Mouse (Mus musculus): ENCODE measurements around the gene Zfp963. TPM values are rescaled to one million over a fixed set of nuclear protein-coding genes. Genes with fewer than 3 reads are reported as not detected.
"Not testable (repeated sequence)": the region's sequence is repeated elsewhere in the genome, so short reads cannot be mapped to it uniquely, and the experiment has no call there.

The Zfp963 gene
- polyA plus RNA-seq, 1 experiment from 2014 or later: 2.3 TPM

DNA sequence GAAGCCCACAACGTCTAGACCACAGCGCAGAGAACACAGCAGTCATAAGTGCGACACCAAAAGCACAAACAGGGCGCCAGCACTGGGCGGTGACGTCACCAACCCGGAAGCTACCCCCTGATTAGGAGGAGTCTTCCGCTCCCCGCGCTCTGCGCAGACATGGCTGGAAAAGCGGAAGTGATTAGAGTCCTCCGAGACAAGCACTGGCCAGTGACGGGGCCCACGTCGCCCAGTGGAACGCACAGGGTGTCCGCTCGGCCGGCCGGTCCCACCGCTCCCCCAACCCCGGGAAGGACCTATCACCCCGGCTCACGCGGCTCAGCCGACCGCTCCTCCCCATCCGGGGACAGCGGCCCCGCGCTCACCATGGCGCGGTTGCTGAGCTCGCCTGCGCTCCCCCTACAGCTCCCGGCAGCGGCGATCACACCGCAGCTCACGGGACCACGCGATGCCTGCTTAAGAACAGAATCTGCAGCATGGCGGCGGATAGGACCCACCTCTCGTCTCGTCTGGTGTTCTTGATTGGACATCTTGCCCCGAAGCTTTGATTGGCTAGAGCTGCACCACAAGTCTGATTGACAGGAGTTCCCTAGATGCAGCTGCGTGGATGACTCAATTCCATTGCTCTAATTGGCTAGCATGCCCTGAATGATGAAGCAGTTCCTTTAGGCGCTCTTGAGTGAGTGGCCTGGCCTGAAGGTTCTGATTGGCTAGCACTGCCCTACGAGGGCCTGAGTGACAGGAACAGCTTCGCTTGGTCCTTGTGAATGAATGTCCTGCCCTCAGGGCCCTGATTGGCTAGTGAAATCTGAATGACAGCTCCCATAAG lies 33.2 kb downstream of the Zfp963 start:
- Histone ChIP-seq H3K4me2 (ENCODE audit: low read depth, low read length) (peak overlapping the region; percentile 71), H3K27ac (ENCODE audit: low read depth) (peak overlapping the region; percentile 99), H3K27me3 (ENCODE audit: insufficient read depth, low read length) (no peaks in the 10 kb centered on the region), H3K36me3 (replicated peaks; ENCODE audit: insufficient read depth, low read length) (peaks cover 20% of the 10 kb centered on the region), H3K4me3 (ENCODE audit: low read depth, low read length) (peak overlapping the region; percentile 81), H3K4me1 (ENCODE audit: insufficient read depth) (peaks cover 12% of the 10 kb centered on the region), H3K9me3 (ENCODE audit: low read length) (no peaks in the 10 kb centered on the region), H3K9ac (replicated peaks) (peak overlapping the region; percentile 89)
- TF ChIP-seq EP300 (IDR thresholded peaks at IDR 0.05; ENCODE audit: low read depth) (peak; percentile 25; the same call in 1 of the 2 replicates), CTCF (IDR thresholded peaks at IDR 0.05; ENCODE audit: low read depth) (no peak)
- WGBS (ENCODE audit: insufficient replicate concordance): under 1% methylated on average over 52 of the region's 52 CpGs
- DNase-seq (peak; percentile 94), ATAC-seq (peak; percentile 96)

DNA sequence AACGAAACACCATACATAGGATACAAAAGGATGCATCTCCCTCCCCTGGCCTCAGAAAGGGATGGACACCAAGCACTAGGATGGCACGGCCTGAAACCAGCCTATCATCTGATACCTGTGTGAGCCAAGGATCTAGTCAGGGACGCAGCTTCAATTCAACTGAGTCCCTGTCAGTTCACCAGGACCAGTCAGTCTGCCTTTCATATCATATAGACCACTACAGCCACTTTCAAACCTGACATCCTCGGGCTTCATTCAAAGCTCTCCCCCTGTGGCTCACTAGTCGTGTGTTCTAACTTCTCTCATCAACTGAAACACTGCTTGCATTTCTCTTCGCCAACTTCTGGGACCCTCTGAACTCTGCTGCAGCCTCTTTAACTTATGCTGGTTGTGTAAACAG lies 34.4 kb downstream of the Zfp963 start:
- H3K9me3 ChIP-seq (ENCODE audit: low read length): no peaks in the 10 kb centered on the region
- H3K4me3 ChIP-seq (ENCODE audit: low read depth, low read length): peak overlapping the region; percentile 81
- 80% methylated on average over 6 of the region's 6 CpGs for WGBS (ENCODE audit: insufficient replicate concordance)
- DNase-seq (no peak), ATAC-seq (no peak)
- H3K36me3 ChIP-seq (replicated peaks; ENCODE audit: insufficient read depth, low read length): peaks cover 23% of the 10 kb centered on the region
- H3K4me1 ChIP-seq (ENCODE audit: insufficient read depth): peaks cover 12% of the 10 kb centered on the region
- H3K4me2 ChIP-seq (ENCODE audit: low read depth, low read length): peak overlapping the region; percentile 63
- no peaks in the 10 kb centered on the region for H3K27me3 ChIP-seq (ENCODE audit: insufficient read depth, low read length)
- H3K9ac ChIP-seq (replicated peaks): peak overlapping the region; percentile 53
- TF ChIP-seq EP300 (IDR thresholded peaks at IDR 0.05; ENCODE audit: low read depth) (no peak), CTCF (IDR thresholded peaks at IDR 0.05; ENCODE audit: low read depth) (no peak)
- H3K27ac ChIP-seq (ENCODE audit: low read depth): no peak overlapping the region

DNA sequence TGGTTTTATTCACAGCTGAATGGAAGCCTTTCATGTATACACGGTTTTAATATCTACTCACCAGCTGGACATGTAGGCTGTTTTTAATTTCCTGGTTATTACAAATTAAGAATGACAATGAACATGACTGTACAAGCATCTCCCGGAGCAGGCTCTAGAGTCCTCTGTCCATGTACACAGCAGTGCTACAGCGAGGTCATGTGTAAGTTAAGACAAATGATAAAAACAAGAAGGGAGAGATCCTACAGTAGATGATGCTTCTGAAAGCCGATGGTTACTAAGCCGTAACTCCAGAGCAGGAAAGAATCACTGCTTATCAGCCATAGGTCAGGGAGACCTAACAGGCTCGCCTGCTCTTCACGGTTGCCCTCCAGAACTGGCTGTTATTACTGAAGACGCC lies 36.3 kb downstream of the Zfp963 start:
- H3K27me3 ChIP-seq (ENCODE audit: insufficient read depth, low read length): no peaks in the 10 kb centered on the region
- ATAC-seq: no peak
- H3K9me3 ChIP-seq (ENCODE audit: low read length): no peaks in the 10 kb centered on the region
- H3K36me3 ChIP-seq (replicated peaks; ENCODE audit: insufficient read depth, low read length): peaks cover 41% of the 10 kb centered on the region
- no peak overlapping the region for H3K27ac ChIP-seq (ENCODE audit: low read depth)
- 83% methylated on average over 8 of the region's 8 CpGs for WGBS (ENCODE audit: insufficient replicate concordance)
- DNase-seq: no peak
- no peak for TF ChIP-seq CTCF (IDR thresholded peaks at IDR 0.05; ENCODE audit: low read depth)
- no peak for TF ChIP-seq EP300 (IDR thresholded peaks at IDR 0.05; ENCODE audit: low read depth)
- no peak overlapping the region; the same call in 1 of the 2 replicates for H3K9ac ChIP-seq (replicated peaks)
- peaks cover 12% of the 10 kb centered on the region for H3K4me1 ChIP-seq (ENCODE audit: insufficient read depth)
- no peak overlapping the region for H3K4me2 ChIP-seq (ENCODE audit: low read depth, low read length)
- no peak overlapping the region for H3K4me3 ChIP-seq (ENCODE audit: low read depth, low read length)

DNA sequence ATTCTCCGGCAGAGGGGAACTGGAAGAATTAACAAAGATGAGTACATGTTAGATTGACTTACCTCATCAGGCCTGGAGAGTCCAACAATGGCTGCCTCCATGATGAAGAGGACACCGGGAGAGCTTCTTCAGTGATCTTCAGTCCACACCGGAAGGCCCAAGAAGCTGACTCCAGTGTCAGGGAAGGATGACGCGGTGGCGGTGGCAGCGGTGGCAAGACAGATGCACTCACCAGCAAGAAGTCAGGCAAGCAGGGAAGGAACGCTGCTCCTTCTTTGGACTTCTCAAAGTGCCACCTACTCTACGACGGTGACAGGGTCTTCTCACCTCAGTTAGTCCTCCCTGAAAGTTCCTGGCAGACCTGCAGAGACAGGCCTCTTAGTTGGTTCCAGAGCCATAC lies 39.1 kb downstream of the Zfp963 start, which contains the start of gene Zfp869:
Gene Zfp869, minus strand, starts transcription at position 101 of the 400 bp plus-strand sequence.
- not testable (repeated sequence) for H3K9me3 ChIP-seq (ENCODE audit: low read length); H3K4me1 ChIP-seq (ENCODE audit: insufficient read depth); H3K4me2 ChIP-seq (ENCODE audit: low read depth, low read length); DNase-seq; H3K4me3 ChIP-seq (ENCODE audit: low read depth, low read length); H3K9ac ChIP-seq (replicated peaks); ATAC-seq; H3K27me3 ChIP-seq (ENCODE audit: insufficient read depth, low read length); H3K27ac ChIP-seq (ENCODE audit: low read depth)
- 97% methylated on average over 8 of the region's 10 CpGs for WGBS (ENCODE audit: insufficient replicate concordance)
- H3K36me3 ChIP-seq (replicated peaks; ENCODE audit: insufficient read depth, low read length): peaks cover 70% of the 10 kb centered on the region

DNA sequence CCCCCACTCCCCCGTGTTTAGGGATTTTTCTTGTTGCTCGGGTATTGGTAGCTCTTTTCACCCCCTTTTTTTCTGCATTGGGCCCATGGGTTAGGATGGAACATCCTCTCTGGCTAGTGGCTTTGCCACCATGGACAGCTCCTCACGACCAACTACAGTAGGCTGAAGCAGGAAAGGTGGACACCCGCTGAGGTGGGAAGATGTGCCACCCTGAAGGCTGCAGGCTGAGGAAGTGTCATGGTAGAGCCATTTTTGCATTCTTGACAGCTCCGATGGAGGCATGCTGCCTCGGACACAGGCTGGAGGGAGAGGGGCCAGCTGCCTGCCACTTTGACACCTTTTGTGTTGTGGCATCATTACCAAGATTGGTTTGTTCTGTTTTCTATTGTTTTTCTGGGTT lies 48.0 kb downstream of the Zfp963 start:
- H3K9me3 ChIP-seq (ENCODE audit: low read length): peaks cover 6% of the 10 kb centered on the region; the same call in 1 of the 2 replicates
- no peak overlapping the region for H3K27ac ChIP-seq (ENCODE audit: low read depth)
- H3K36me3 ChIP-seq (replicated peaks; ENCODE audit: insufficient read depth, low read length): peaks cover 34% of the 10 kb centered on the region
- H3K4me3 ChIP-seq (ENCODE audit: low read depth, low read length): no peak overlapping the region
- no peak for DNase-seq
- no peaks in the 10 kb centered on the region for H3K4me1 ChIP-seq (ENCODE audit: insufficient read depth)
- no peak overlapping the region for H3K9ac ChIP-seq (replicated peaks)
- no peak overlapping the region for H3K4me2 ChIP-seq (ENCODE audit: low read depth, low read length)
- no peak for ATAC-seq
- 66% methylated on average over 6 of the region's 6 CpGs for WGBS (ENCODE audit: insufficient replicate concordance)
- TF ChIP-seq EP300 (IDR thresholded peaks at IDR 0.05; ENCODE audit: low read depth): no peak
- no peak for TF ChIP-seq CTCF (IDR thresholded peaks at IDR 0.05; ENCODE audit: low read depth)
- H3K27me3 ChIP-seq (ENCODE audit: insufficient read depth, low read length): no peaks in the 10 kb centered on the region

Other genes with a start within 250 kb of the Zfp963 start
- gene Gm7697, start 227.0 kb downstream of the Zfp963 start, polyA plus RNA-seq (2015; fragmentation: Nextera tagmentation; extraction: Ambion mirVana): not detected in 2 replicates
- 4.5 and 4.6 TPM in 2 replicates for gene Zfp868, start 124.4 kb downstream of the Zfp963 start, polyA plus RNA-seq (2015; fragmentation: Nextera tagmentation; extraction: Ambion mirVana)
- 0.28 and 0.32 TPM in 2 replicates for gene Zfp964, start 95.5 kb downstream of the Zfp963 start, polyA plus RNA-seq (2015; fragmentation: Nextera tagmentation; extraction: Ambion mirVana)
- 6.8 and 7.9 TPM in 2 replicates for gene Zfp869, start 39.2 kb downstream of the Zfp963 start, polyA plus RNA-seq (2015; fragmentation: Nextera tagmentation; extraction: Ambion mirVana)
- gene Gm20422, start 24.9 kb upstream of the Zfp963 start, polyA plus RNA-seq (2015; fragmentation: Nextera tagmentation; extraction: Ambion mirVana): 0.18 and 0.86 TPM in 2 replicates
- gene Atp13a1, start 41.2 kb upstream of the Zfp963 start, polyA plus RNA-seq (2015; fragmentation: Nextera tagmentation; extraction: Ambion mirVana): 12.9 and 13.8 TPM in 2 replicates
- 3.6 and 4.6 TPM in 2 replicates for gene Zfp866, start 41.2 kb upstream of the Zfp963 start, polyA plus RNA-seq (2015; fragmentation: Nextera tagmentation; extraction: Ambion mirVana)
- 6.2 and 7.4 TPM in 2 replicates for gene Gmip, start 58.7 kb upstream of the Zfp963 start, polyA plus RNA-seq (2015; fragmentation: Nextera tagmentation; extraction: Ambion mirVana)
- 0.04 and 0.05 TPM in 2 replicates for gene Lpar2, start 72.5 kb upstream of the Zfp963 start, polyA plus RNA-seq (2015; fragmentation: Nextera tagmentation; extraction: Ambion mirVana)
- 2.3 and 2.7 TPM in 2 replicates for gene Pbx4, start 82.5 kb upstream of the Zfp963 start, polyA plus RNA-seq (2015; fragmentation: Nextera tagmentation; extraction: Ambion mirVana)
- gene Cilp2, start 137.7 kb upstream of the Zfp963 start, polyA plus RNA-seq (2015; fragmentation: Nextera tagmentation; extraction: Ambion mirVana): 0.02 TPM in 1 of 2 replicates, not detected in the other
- 1.3 and 1.7 TPM in 2 replicates for gene Tssk6, start 152.2 kb upstream of the Zfp963 start, polyA plus RNA-seq (2015; fragmentation: Nextera tagmentation; extraction: Ambion mirVana)
- gene Ndufa13, start 152.6 kb upstream of the Zfp963 start, polyA plus RNA-seq (2015; fragmentation: Nextera tagmentation; extraction: Ambion mirVana): 152 TPM in 2 replicates
- 0.72 and 0.89 TPM in 2 replicates for gene Yjefn3, start 152.7 kb upstream of the Zfp963 start, polyA plus RNA-seq (2015; fragmentation: Nextera tagmentation; extraction: Ambion mirVana)
- 19.5 and 20.7 TPM in 2 replicates for gene Gatad2a, start 246.4 kb upstream of the Zfp963 start, polyA plus RNA-seq (2015; fragmentation: Nextera tagmentation; extraction: Ambion mirVana)

Data from liver, postnatal 0 days (tissue).